Mouse (Mus musculus): ENCODE results near the gene Olfr23. TPM values are rescaled to one million over a fixed set of nuclear protein-coding genes. Genes with fewer than 3 reads are reported as not detected.
"Not testable (repeated sequence)": the region's sequence is repeated elsewhere in the genome, so short reads cannot be mapped to it uniquely, and the experiment has no call there.

Olfr23 gene
- polyA plus RNA-seq (2012; rRNA removed) = not detected in 2 replicates

- no peaks in the 10 kb centered on the region for H3K27me3 ChIP-seq (ENCODE audit: control insufficient read depth, insufficient read depth, low read length)
These were observed at the start of gene Olfr23 for GRCm38 (mm10) chr11:73936377-73936776. TSS of gene Olfr23 (plus strand) at chr11:73936677.

GRCm38 (mm10) chr11:73890671-73891070 is 45.8 kb upstream of the Olfr23 start, which contains the start of gene Olfr394:
TSS of gene Olfr394 (minus strand) at chr11:73890771.
- H3K27me3 ChIP-seq (ENCODE audit: control insufficient read depth, insufficient read depth, low read length) = no peaks in the 10 kb centered on the region
- H3K4me1 ChIP-seq (ENCODE audit: control insufficient read depth, insufficient read depth, insufficient read length) = no peaks in the 10 kb centered on the region
- no peak within 1 kb of the TSS for H3K27ac ChIP-seq (ENCODE audit: insufficient read depth, low read length)
- DNase-seq (ENCODE audit: low read depth in 1 of 2, low spot score in 2 of 2) = no peak
- H3K4me3 ChIP-seq (ENCODE audit: extremely low read depth, insufficient read depth, insufficient read length) = no peak within 1 kb of the TSS
- no peaks in the 10 kb centered on the region for H3K36me3 ChIP-seq (ENCODE audit: control insufficient read depth, insufficient read depth, low read length)
- 95% methylated on average over 1 of the region's 1 CpGs for WGBS
- TF ChIP-seq POLR2A (IDR thresholded peaks at IDR 0.05; ENCODE audit: low read depth, low read length) (no peak), CTCF (IDR thresholded peaks at IDR 0.05; ENCODE audit: extremely low read depth, insufficient read depth, insufficient read length, insufficient replicate concordance) (no peak)

More at GRCm38 (mm10) chr11:73936377-73936776, at the start of gene Olfr23:
- H3K4me1 ChIP-seq (ENCODE audit: control insufficient read depth, insufficient read depth, insufficient read length) = no peaks in the 10 kb centered on the region
- no peak for DNase-seq (ENCODE audit: low read depth in 1 of 2, low spot score in 2 of 2)
- H3K4me3 ChIP-seq (ENCODE audit: extremely low read depth, insufficient read depth, insufficient read length) = no peak within 1 kb of the TSS
- H3K36me3 ChIP-seq (ENCODE audit: control insufficient read depth, insufficient read depth, low read length) = no peaks in the 10 kb centered on the region
- no peak within 1 kb of the TSS for H3K27ac ChIP-seq (ENCODE audit: insufficient read depth, low read length)
- TF ChIP-seq POLR2A (IDR thresholded peaks at IDR 0.05; ENCODE audit: low read depth, low read length) (no peak), CTCF (IDR thresholded peaks at IDR 0.05; ENCODE audit: extremely low read depth, insufficient read depth, insufficient read length, insufficient replicate concordance) (no peak)

GRCm38 (mm10) chr11:73909199-73909598 is 27.3 kb upstream of the Olfr23 start, which contains the start of gene Olfr395:
TSS of gene Olfr395 (minus strand) at chr11:73909299.
- not testable (repeated sequence) for H3K4me1 ChIP-seq (ENCODE audit: control insufficient read depth, insufficient read depth, insufficient read length); H3K27me3 ChIP-seq (ENCODE audit: control insufficient read depth, insufficient read depth, low read length); H3K4me3 ChIP-seq (ENCODE audit: extremely low read depth, insufficient read depth, insufficient read length); H3K27ac ChIP-seq (ENCODE audit: insufficient read depth, low read length); DNase-seq (ENCODE audit: low read depth in 1 of 2, low spot score in 2 of 2); H3K36me3 ChIP-seq (ENCODE audit: control insufficient read depth, insufficient read depth, low read length)
- WGBS = 77% methylated on average over 4 of the region's 4 CpGs

- Histone ChIP-seq H3K27me3 (ENCODE audit: control insufficient read depth, insufficient read depth, low read length) (no peaks in the 10 kb centered on the region), H3K27ac (ENCODE audit: insufficient read depth, low read length) (no peak within 1 kb of the TSS), H3K4me3 (ENCODE audit: extremely low read depth, insufficient read depth, insufficient read length) (no peak within 1 kb of the TSS), H3K36me3 (ENCODE audit: control insufficient read depth, insufficient read depth, low read length) (no peaks in the 10 kb centered on the region), H3K4me1 (ENCODE audit: control insufficient read depth, insufficient read depth, insufficient read length) (no peaks in the 10 kb centered on the region)
- TF ChIP-seq CTCF (IDR thresholded peaks at IDR 0.05; ENCODE audit: extremely low read depth, insufficient read depth, insufficient read length, insufficient replicate concordance) = no peak
- no peak for TF ChIP-seq POLR2A (IDR thresholded peaks at IDR 0.05; ENCODE audit: low read depth, low read length)
- WGBS = 76% methylated on average over 1 of the region's 1 CpGs
- no peak for DNase-seq (ENCODE audit: low read depth in 1 of 2, low spot score in 2 of 2)
These were observed 24.0 kb downstream of the Olfr23 start, which contains the start of gene Olfr397 for GRCm38 (mm10) chr11:73960517-73960916. TSS of gene Olfr397 (plus strand) at chr11:73960817.

- Histone ChIP-seq H3K4me1 (ENCODE audit: control insufficient read depth, insufficient read depth, insufficient read length) (no peaks in the 10 kb centered on the region), H3K36me3 (ENCODE audit: control insufficient read depth, insufficient read depth, low read length) (no peaks in the 10 kb centered on the region), H3K4me3 (ENCODE audit: extremely low read depth, insufficient read depth, insufficient read length) (no peak within 1 kb of the TSS), H3K27me3 (ENCODE audit: control insufficient read depth, insufficient read depth, low read length) (no peaks in the 10 kb centered on the region), H3K27ac (ENCODE audit: insufficient read depth, low read length) (no peak within 1 kb of the TSS)
- DNase-seq (ENCODE audit: low read depth in 1 of 2, low spot score in 2 of 2) = no peak
- no peak for TF ChIP-seq CTCF (IDR thresholded peaks at IDR 0.05; ENCODE audit: extremely low read depth, insufficient read depth, insufficient read length, insufficient replicate concordance)
- no peak for TF ChIP-seq POLR2A (IDR thresholded peaks at IDR 0.05; ENCODE audit: low read depth, low read length)
These were observed 53.8 kb downstream of the Olfr23 start, which contains the start of gene Olfr398 for GRCm38 (mm10) chr11:73990307-73990706. TSS of gene Olfr398 (minus strand) at chr11:73990407.

Other genes with a start within 250 kb of the Olfr23 start
- not detected in 2 replicates for gene Zfp735, start 247.9 kb upstream of the Olfr23 start, polyA plus RNA-seq (2012; rRNA removed)
- gene Olfr389, start 156.0 kb upstream of the Olfr23 start, polyA plus RNA-seq (2012; rRNA removed) = not detected in 2 replicates
- gene Olfr390, start 153.7 kb upstream of the Olfr23 start, polyA plus RNA-seq (2012; rRNA removed) = not detected in 2 replicates
- not detected in 2 replicates for gene Olfr391-ps, start 133.6 kb upstream of the Olfr23 start, polyA plus RNA-seq (2012; rRNA removed)
- not detected in 2 replicates for gene Olfr392, start 119.6 kb upstream of the Olfr23 start, polyA plus RNA-seq (2012; rRNA removed)
- gene Olfr393, start 85.2 kb upstream of the Olfr23 start, polyA plus RNA-seq (2012; rRNA removed) = not detected in 2 replicates
- gene Olfr394, start 45.9 kb upstream of the Olfr23 start, polyA plus RNA-seq (2012; rRNA removed) = not detected in 2 replicates
- not detected in 2 replicates for gene Olfr395, start 27.4 kb upstream of the Olfr23 start, polyA plus RNA-seq (2012; rRNA removed)
- not detected in 2 replicates for gene Olfr397, start 24.1 kb downstream of the Olfr23 start, polyA plus RNA-seq (2012; rRNA removed)
- not detected in 2 replicates for gene Olfr398, start 53.7 kb downstream of the Olfr23 start, polyA plus RNA-seq (2012; rRNA removed)
- gene Olfr139, start 119.9 kb downstream of the Olfr23 start, polyA plus RNA-seq (2012; rRNA removed) = not detected in 2 replicates
- not detected in 2 replicates for gene Olfr399, start 119.9 kb downstream of the Olfr23 start, polyA plus RNA-seq (2012; rRNA removed)
- not detected in 2 replicates for gene Zfp616, start 133.3 kb downstream of the Olfr23 start, polyA plus RNA-seq (2012; rRNA removed)
- not detected in 2 replicates for gene Olfr401, start 177.0 kb downstream of the Olfr23 start, polyA plus RNA-seq (2012; rRNA removed)
- not detected in 2 replicates for gene Olfr402, start 216.9 kb downstream of the Olfr23 start, polyA plus RNA-seq (2012; rRNA removed)
- gene Olfr403, start 249.6 kb downstream of the Olfr23 start, polyA plus RNA-seq (2012; rRNA removed) = not detected in 2 replicates